Mouse (Mus musculus) lung, adult 18-20 months (tissue): ENCODE data around the gene 4933424G06Rik.

Source experiments
- DNase-seq, 2 experiments: peaks; one replicate each; pipeline ENCODE4 v3.0.0; 2022; ENCODE audit warnings: mixed read lengths in 2 of 2

Gene 4933424G06Rik

GRCm38 (mm10) chr1:36772198-36772934 is 62.4 kb downstream of the 4933424G06Rik start:
- no peak for DNase-seq

- DNase-seq, result no peak
Measured at GRCm38 (mm10) chr1:36780793-36781192, 70.8 kb downstream of the 4933424G06Rik start.

- no peak for DNase-seq
Measured at GRCm38 (mm10) chr1:36782476-36782875, 72.5 kb downstream of the 4933424G06Rik start.

GRCm38 (mm10) chr1:36784365-36785134 is 74.6 kb downstream of the 4933424G06Rik start:
- peak; percentile 70 to 81 for DNase-seq

GRCm38 (mm10) chr1:36785238-36785641 is 75.3 kb downstream of the 4933424G06Rik start:
- DNase-seq, result no peak

GRCm38 (mm10) chr1:36786377-36786776 is 76.4 kb downstream of the 4933424G06Rik start:
- DNase-seq, result no peak

- DNase-seq, result no peak
Measured at GRCm38 (mm10) chr1:36789416-36789815, 79.5 kb downstream of the 4933424G06Rik start.

GRCm38 (mm10) chr1:36796711-36797110 is 86.8 kb downstream of the 4933424G06Rik start:
- DNase-seq, result no peak

GRCm38 (mm10) chr1:36797481-36797880 is 87.5 kb downstream of the 4933424G06Rik start:
- DNase-seq, result no peak

GRCm38 (mm10) chr1:36800379-36801011 is 90.5 kb downstream of the 4933424G06Rik start:
- no peak for DNase-seq

- no peak for DNase-seq
Measured at GRCm38 (mm10) chr1:36804259-36804658, 94.3 kb downstream of the 4933424G06Rik start.

- DNase-seq, result no peak
Measured at GRCm38 (mm10) chr1:36804833-36805232, 94.9 kb downstream of the 4933424G06Rik start.

GRCm38 (mm10) chr1:36806181-36806905 is 96.4 kb downstream of the 4933424G06Rik start:
- no peak for DNase-seq

GRCm38 (mm10) chr1:36807086-36807485 is 97.1 kb downstream of the 4933424G06Rik start:
- no peak for DNase-seq
